Mouse (Mus musculus): ENCODE measurements around the gene Abat. TPM values are rescaled to one million over a fixed set of nuclear protein-coding genes. Genes with fewer than 3 reads are reported as not detected.
"Not testable (repeated sequence)": the region's sequence is repeated elsewhere in the genome, so short reads cannot be mapped to it uniquely, and the experiment has no call there.

The Abat gene
- polyA plus RNA-seq, 1 experiment from 2014 or later: 22.4 TPM

DNA sequence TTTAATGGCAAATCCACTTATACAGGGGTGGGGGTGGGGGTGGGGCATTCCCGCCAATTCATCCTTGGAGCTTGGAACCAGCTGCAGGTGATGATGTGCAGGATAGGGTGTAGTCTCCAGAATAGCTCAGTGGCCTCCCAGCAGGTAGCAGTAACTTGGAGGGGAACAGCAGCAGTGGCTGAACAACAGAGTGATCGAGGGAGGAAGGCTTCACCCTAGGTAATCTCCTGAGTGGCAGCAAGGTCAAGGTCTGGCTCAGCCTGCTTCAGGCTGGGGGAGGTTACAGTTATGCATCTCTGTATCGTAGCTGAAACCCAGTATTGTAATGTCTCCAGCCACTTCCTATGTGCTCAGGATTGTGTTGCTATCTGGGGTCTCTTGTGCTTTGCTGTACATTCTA, 49.6 kb downstream of the Abat start:
- H3K9ac ChIP-seq; H3K4me2 ChIP-seq; H3K27ac ChIP-seq; H3K4me3 ChIP-seq; H3K9me3 ChIP-seq; H3K36me3 ChIP-seq; H3K4me1 ChIP-seq; H3K27me3 ChIP-seq; ATAC-seq (ENCODE audit: borderline replicate concordance, extremely low read depth, low FRiP score, low TSS enrichment): not testable (repeated sequence)
- 68% methylated on average over 3 of the region's 3 CpGs for WGBS

DNA sequence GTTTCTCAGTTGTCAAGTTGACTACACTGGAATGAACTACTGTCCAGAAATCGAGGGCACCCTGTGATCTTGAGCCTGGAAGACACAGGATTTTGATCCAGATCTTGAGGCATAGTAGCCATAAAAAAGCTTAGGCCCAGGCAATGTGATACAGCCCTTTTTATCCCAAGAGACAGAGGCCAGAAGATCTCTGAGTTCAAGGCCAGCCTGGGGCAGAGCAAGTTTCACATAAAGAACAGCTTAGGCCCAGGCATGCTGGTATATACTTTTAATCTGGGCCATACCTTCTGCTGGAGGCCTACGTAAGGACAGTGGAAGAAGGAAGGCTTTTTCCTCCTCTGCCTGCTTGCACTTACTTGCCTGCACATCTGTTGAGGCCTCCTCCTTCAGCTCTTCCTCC, 51.6 kb downstream of the Abat start:
- Histone ChIP-seq H3K27me3 (no peaks in the 10 kb centered on the region), H3K36me3 (no peaks in the 10 kb centered on the region; the same call in 1 of the 2 replicates), H3K4me1 (no peaks in the 10 kb centered on the region), H3K4me2 (no peak overlapping the region), H3K4me3 (no peak overlapping the region), H3K27ac (no peak overlapping the region), H3K9me3 (no peaks in the 10 kb centered on the region; the same call in 1 of the 2 replicates), H3K9ac (no peak overlapping the region)
- no peak for ATAC-seq (ENCODE audit: borderline replicate concordance, extremely low read depth, low FRiP score, low TSS enrichment)
- WGBS: 79% methylated on average over 2 of the region's 2 CpGs

GRCm38 (mm10) chr16:8565539-8565938, 52.3 kb downstream of the Abat start:
- 67% methylated on average over 2 of the region's 2 CpGs for WGBS
- no peaks in the 10 kb centered on the region for H3K9me3 ChIP-seq
- H3K4me1 ChIP-seq: no peaks in the 10 kb centered on the region
- H3K4me2 ChIP-seq: no peak overlapping the region
- ATAC-seq (ENCODE audit: borderline replicate concordance, extremely low read depth, low FRiP score, low TSS enrichment): no peak
- no peak overlapping the region for H3K9ac ChIP-seq
- no peak overlapping the region for H3K4me3 ChIP-seq
- H3K27ac ChIP-seq: no peak overlapping the region
- no peaks in the 10 kb centered on the region for H3K27me3 ChIP-seq
- no peaks in the 10 kb centered on the region for H3K36me3 ChIP-seq

DNA sequence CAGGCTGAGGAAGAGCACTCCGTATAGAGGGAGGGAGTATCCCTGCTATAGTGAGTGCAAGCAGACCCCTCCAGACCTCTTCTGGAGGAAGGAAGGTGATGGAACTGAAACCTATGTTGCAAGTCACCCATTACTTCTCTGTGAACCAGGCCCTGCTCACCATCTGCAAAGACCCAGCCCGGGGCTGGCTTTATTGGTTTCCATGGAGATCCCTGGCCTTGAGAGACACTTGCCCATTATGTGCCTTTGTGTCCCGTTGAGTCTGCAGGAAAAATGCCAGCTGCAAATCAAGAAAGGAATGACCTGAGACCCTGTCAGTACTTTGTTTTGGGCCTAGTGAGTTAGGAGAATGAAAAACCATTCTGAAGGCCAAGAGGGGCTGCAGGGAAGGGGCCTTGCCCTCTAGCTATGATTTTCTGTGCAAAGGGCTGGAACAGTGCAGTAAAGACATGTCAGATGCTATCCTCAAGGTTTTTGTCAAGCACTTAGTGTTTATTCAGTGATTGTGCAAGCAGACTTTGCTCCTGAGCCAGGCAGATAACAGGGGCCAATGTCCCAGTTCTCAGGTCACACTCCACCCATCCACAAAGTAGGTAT, 53.0 kb downstream of the Abat start:
- Histone ChIP-seq H3K36me3 (no peaks in the 10 kb centered on the region), H3K4me2 (no peak overlapping the region), H3K4me3 (no peak overlapping the region), H3K4me1 (no peaks in the 10 kb centered on the region), H3K27me3 (no peaks in the 10 kb centered on the region), H3K9ac (no peak overlapping the region), H3K9me3 (no peaks in the 10 kb centered on the region), H3K27ac (no peak overlapping the region)
- 30% methylated on average over 3 of the region's 3 CpGs for WGBS
- no peak for ATAC-seq (ENCODE audit: borderline replicate concordance, extremely low read depth, low FRiP score, low TSS enrichment)

- ATAC-seq (ENCODE audit: borderline replicate concordance, extremely low read depth, low FRiP score, low TSS enrichment): no peak
- Histone ChIP-seq H3K27ac (no peak overlapping the region), H3K4me1 (no peaks in the 10 kb centered on the region), H3K36me3 (no peaks in the 10 kb centered on the region), H3K9me3 (no peaks in the 10 kb centered on the region), H3K9ac (no peak overlapping the region), H3K27me3 (no peaks in the 10 kb centered on the region), H3K4me2 (no peak overlapping the region), H3K4me3 (no peak overlapping the region)
- WGBS: 62% methylated on average over 7 of the region's 7 CpGs
These were observed 55.7 kb downstream of the Abat start for GRCm38 (mm10) chr16:8568881-8569280.

- H3K9me3 ChIP-seq: no peaks in the 10 kb centered on the region
- no peaks in the 10 kb centered on the region for H3K36me3 ChIP-seq
- H3K4me2 ChIP-seq: no peak overlapping the region
- no peak overlapping the region for H3K27ac ChIP-seq
- 75% methylated on average over 12 of the region's 12 CpGs for WGBS
- no peak overlapping the region for H3K9ac ChIP-seq
- no peaks in the 10 kb centered on the region for H3K27me3 ChIP-seq
- H3K4me3 ChIP-seq: no peak overlapping the region
- H3K4me1 ChIP-seq: no peaks in the 10 kb centered on the region
- no peak for ATAC-seq (ENCODE audit: borderline replicate concordance, extremely low read depth, low FRiP score, low TSS enrichment)
These were observed 57.1 kb downstream of the Abat start for GRCm38 (mm10) chr16:8570336-8570735.

DNA sequence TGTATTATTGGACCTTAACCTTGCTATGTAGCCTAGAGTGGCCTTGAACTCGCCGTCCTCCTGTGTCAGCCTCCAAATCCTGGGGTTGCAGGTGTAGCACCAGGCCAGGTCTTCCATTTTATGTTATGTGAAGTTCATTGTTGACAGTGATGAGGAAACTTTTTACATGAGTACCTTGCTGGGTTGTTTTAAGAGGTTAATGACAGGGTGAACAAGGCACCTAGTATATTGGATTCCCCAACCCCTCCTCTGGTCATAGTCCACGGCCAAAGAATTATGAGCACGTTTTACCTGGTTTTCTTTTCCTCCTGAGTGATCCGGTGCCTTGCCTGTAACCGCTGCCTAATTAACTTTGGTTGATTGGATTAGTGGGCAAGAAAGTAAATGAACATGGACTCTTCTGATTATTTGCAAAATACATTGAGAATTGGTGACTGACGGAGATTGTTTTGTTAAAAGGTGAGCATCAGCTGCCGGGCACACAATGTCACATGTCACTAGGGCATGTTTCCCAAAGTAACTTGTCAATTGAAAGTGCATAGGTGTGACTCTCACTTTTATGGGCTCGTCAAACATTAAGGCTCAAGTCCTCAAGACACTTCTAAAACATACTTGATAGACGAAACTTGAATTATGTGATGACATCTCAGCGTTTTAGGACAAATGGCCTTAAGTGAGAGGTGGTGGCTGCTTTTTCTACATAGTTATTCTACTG, 57.8 kb downstream of the Abat start:
- H3K27ac ChIP-seq: no peak overlapping the region
- H3K4me3 ChIP-seq: no peak overlapping the region
- no peaks in the 10 kb centered on the region for H3K4me1 ChIP-seq
- no peaks in the 10 kb centered on the region for H3K9me3 ChIP-seq
- H3K27me3 ChIP-seq: no peaks in the 10 kb centered on the region
- ATAC-seq (ENCODE audit: borderline replicate concordance, extremely low read depth, low FRiP score, low TSS enrichment): no peak
- H3K4me2 ChIP-seq: no peak overlapping the region
- 77% methylated on average over 11 of the region's 11 CpGs for WGBS
- H3K9ac ChIP-seq: no peak overlapping the region
- no peaks in the 10 kb centered on the region for H3K36me3 ChIP-seq

GRCm38 (mm10) chr16:8573041-8573440, 59.8 kb downstream of the Abat start:
- ATAC-seq (ENCODE audit: borderline replicate concordance, extremely low read depth, low FRiP score, low TSS enrichment): no peak
- H3K27ac ChIP-seq: no peak overlapping the region
- no peak overlapping the region for H3K9ac ChIP-seq
- no peaks in the 10 kb centered on the region for H3K36me3 ChIP-seq
- H3K4me3 ChIP-seq: no peak overlapping the region
- H3K27me3 ChIP-seq: no peaks in the 10 kb centered on the region
- H3K4me1 ChIP-seq: no peaks in the 10 kb centered on the region
- H3K4me2 ChIP-seq: no peak overlapping the region
- no peaks in the 10 kb centered on the region for H3K9me3 ChIP-seq
- WGBS: 72% methylated on average over 4 of the region's 4 CpGs

GRCm38 (mm10) chr16:8573751-8574150, 60.5 kb downstream of the Abat start:
- WGBS: 28% methylated on average over 3 of the region's 3 CpGs
- no peak overlapping the region for H3K4me3 ChIP-seq
- no peaks in the 10 kb centered on the region for H3K36me3 ChIP-seq
- no peak overlapping the region for H3K9ac ChIP-seq
- H3K9me3 ChIP-seq: no peaks in the 10 kb centered on the region
- H3K27ac ChIP-seq: no peak overlapping the region
- no peaks in the 10 kb centered on the region for H3K4me1 ChIP-seq
- H3K27me3 ChIP-seq: no peaks in the 10 kb centered on the region
- no peak overlapping the region for H3K4me2 ChIP-seq
- ATAC-seq (ENCODE audit: borderline replicate concordance, extremely low read depth, low FRiP score, low TSS enrichment): no peak

GRCm38 (mm10) chr16:8574316-8574715, 61.1 kb downstream of the Abat start:
- no peaks in the 10 kb centered on the region for H3K36me3 ChIP-seq
- 95% methylated on average over 11 of the region's 11 CpGs for WGBS
- H3K4me2 ChIP-seq: no peak overlapping the region
- no peaks in the 10 kb centered on the region for H3K27me3 ChIP-seq
- H3K9ac ChIP-seq: no peak overlapping the region
- H3K9me3 ChIP-seq: no peaks in the 10 kb centered on the region
- no peak overlapping the region for H3K27ac ChIP-seq
- H3K4me3 ChIP-seq: no peak overlapping the region
- ATAC-seq (ENCODE audit: borderline replicate concordance, extremely low read depth, low FRiP score, low TSS enrichment): no peak
- no peaks in the 10 kb centered on the region for H3K4me1 ChIP-seq

DNA sequence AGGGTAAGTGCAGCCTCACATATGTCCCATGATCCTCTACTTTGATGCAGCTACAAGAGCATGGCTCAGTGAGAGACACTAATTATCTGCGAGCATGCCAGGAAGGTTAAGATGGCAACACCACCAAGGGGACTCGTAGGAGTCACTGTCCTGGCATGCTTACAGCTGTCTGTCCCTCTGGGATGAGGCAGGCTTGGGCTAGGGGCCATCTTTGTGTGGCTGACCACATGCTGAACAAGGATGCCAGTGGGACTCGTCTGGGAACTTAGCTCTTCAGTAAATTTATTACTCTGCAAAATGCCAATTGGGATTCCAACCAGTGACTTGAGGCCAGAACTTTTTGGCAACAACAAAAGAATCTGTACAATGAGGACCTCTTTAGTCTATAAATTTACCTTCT, 62.9 kb downstream of the Abat start:
- Histone ChIP-seq H3K36me3 (no peaks in the 10 kb centered on the region), H3K27ac (no peak overlapping the region), H3K4me1 (no peaks in the 10 kb centered on the region), H3K27me3 (no peaks in the 10 kb centered on the region), H3K4me3 (no peak overlapping the region), H3K9ac (no peak overlapping the region), H3K4me2 (no peak overlapping the region), H3K9me3 (no peaks in the 10 kb centered on the region)
- 72% methylated on average over 3 of the region's 3 CpGs for WGBS
- no peak for ATAC-seq (ENCODE audit: borderline replicate concordance, extremely low read depth, low FRiP score, low TSS enrichment)

- no peak overlapping the region for H3K9ac ChIP-seq
- no peaks in the 10 kb centered on the region for H3K36me3 ChIP-seq
- H3K4me3 ChIP-seq: no peak overlapping the region
- H3K4me1 ChIP-seq: no peaks in the 10 kb centered on the region
- ATAC-seq (ENCODE audit: borderline replicate concordance, extremely low read depth, low FRiP score, low TSS enrichment): no peak
- no peaks in the 10 kb centered on the region for H3K27me3 ChIP-seq
- no peak overlapping the region for H3K4me2 ChIP-seq
- H3K9me3 ChIP-seq: no peaks in the 10 kb centered on the region
- no peak overlapping the region for H3K27ac ChIP-seq
- 63% methylated on average over 3 of the region's 3 CpGs for WGBS
These were observed 63.7 kb downstream of the Abat start for GRCm38 (mm10) chr16:8576901-8577300.
